Mouse (Mus musculus): ENCODE data around the gene Ltbp3. TPM values are rescaled to one million over a fixed set of nuclear protein-coding genes. Genes with fewer than 3 reads are reported as not detected.

The Ltbp3 gene
- polyA plus RNA-seq, 1 experiment from 2014 or later: 51.9 TPM

- H3K9ac ChIP-seq (replicated peaks; ENCODE audit: low read depth): no peak overlapping the region
- 85% methylated on average over 7 of the region's 7 CpGs for WGBS
- no peaks in the 10 kb centered on the region for H3K27me3 ChIP-seq (replicated peaks; ENCODE audit: insufficient read depth, low read length)
- ATAC-seq: no peak
- H3K4me3 ChIP-seq (ENCODE audit: low read depth, low read length): no peak overlapping the region
- peaks cover 27% of the 10 kb centered on the region for H3K4me1 ChIP-seq (ENCODE audit: insufficient read depth, low read depth, low read length)
- no peaks in the 10 kb centered on the region for H3K9me3 ChIP-seq (ENCODE audit: low read length)
- no peak overlapping the region for H3K27ac ChIP-seq (ENCODE audit: low read length)
- no peak for DNase-seq (ENCODE audit: low spot score)
- TF ChIP-seq CTCF (IDR thresholded peaks at IDR 0.05) (no peak), EP300 (IDR thresholded peaks at IDR 0.05) (no peak)
- H3K4me2 ChIP-seq (replicated peaks; ENCODE audit: low read depth, low read length): no peak overlapping the region
- H3K36me3 ChIP-seq (ENCODE audit: insufficient read depth, low read length): peaks cover 20% of the 10 kb centered on the region; the same call in 1 of the 2 replicates
These were observed 17.8 kb upstream of the Ltbp3 start for GRCm38 (mm10) chr19:5722848-5723425.

DNA sequence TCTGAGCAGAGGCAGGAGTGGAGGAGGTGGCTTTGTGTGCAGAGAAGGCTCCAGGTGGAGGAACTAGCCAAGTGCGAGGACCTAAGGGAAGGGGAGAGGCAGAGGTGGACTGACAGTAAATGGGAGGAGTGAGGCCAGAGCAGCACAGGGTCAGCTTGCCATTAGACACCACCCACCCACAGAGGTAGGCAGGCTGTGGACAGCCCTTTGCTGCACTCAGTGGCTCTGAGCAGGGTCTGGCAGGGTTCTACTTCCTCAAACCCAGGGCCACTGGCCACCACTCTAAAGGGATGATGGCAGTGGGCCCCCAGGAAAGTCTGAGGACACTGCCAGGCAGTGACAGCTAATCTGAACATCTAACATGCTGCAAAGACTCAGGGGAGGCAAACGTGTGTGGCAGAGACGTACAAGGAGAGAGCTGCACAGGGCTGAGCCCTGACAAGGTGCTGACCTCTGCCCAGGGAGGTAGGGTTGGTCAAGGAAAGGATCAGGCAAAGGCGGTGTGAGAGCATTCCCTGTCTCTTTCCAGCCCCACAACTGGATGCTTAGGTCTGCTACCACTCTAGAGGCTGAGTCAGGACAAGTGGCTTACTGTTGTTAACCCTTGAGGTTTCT is 16.7 kb upstream of the Ltbp3 start:
- H3K4me1 ChIP-seq (ENCODE audit: insufficient read depth, low read depth, low read length): peaks cover 36% of the 10 kb centered on the region

DNA sequence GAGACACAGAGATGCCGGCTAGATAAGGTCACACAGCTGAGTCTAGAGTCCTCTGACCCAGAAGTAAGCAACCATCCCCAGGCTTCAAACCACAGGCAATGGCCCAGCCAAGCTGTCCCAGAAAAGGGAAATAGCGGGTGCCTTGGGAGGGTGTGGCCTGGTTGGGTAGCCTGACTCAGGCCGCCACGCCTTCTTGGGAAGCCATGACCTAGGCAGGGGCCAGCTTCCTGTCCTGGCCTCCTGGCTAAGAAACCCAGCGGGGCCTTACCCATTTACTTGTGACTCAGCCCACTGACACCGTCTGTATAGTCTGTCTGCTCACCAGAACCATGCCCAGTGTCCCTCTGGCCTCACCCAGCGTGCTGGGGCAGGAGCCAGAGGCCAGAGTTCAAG is 16.2 kb upstream of the Ltbp3 start:
- peak overlapping the region; percentile 84 for H3K27ac ChIP-seq (ENCODE audit: low read length)
- ATAC-seq: peak; percentile 62
- H3K4me1 ChIP-seq (ENCODE audit: insufficient read depth, low read depth, low read length): peaks cover 36% of the 10 kb centered on the region
- TF ChIP-seq CTCF (IDR thresholded peaks at IDR 0.05): no peak
- TF ChIP-seq EP300 (IDR thresholded peaks at IDR 0.05): no peak
- peak overlapping the region; percentile 66 for H3K9ac ChIP-seq (replicated peaks; ENCODE audit: low read depth)
- no peaks in the 10 kb centered on the region for H3K9me3 ChIP-seq (ENCODE audit: low read length)
- H3K4me3 ChIP-seq (ENCODE audit: low read depth, low read length): peak overlapping the region; percentile 56
- no peaks in the 10 kb centered on the region for H3K27me3 ChIP-seq (replicated peaks; ENCODE audit: insufficient read depth, low read length)
- DNase-seq (ENCODE audit: low spot score): peak; percentile 88
- WGBS: 36% methylated on average over 7 of the region's 7 CpGs
- H3K36me3 ChIP-seq (ENCODE audit: insufficient read depth, low read length): peaks cover 16% of the 10 kb centered on the region; the same call in 1 of the 2 replicates
- H3K4me2 ChIP-seq (replicated peaks; ENCODE audit: low read depth, low read length): peak overlapping the region; percentile 71

More for the DNA sequence above, 16.7 kb upstream of the Ltbp3 start:
- Histone ChIP-seq H3K9ac (replicated peaks; ENCODE audit: low read depth) (0 out of 2 replicates have a peak overlapping the region, but pooled peaks have one; percentile 1), H3K4me2 (replicated peaks; ENCODE audit: low read depth, low read length) (peak overlapping the region; percentile 71), H3K36me3 (ENCODE audit: insufficient read depth, low read length) (peaks cover 20% of the 10 kb centered on the region; the same call in 1 of the 2 replicates), H3K9me3 (ENCODE audit: low read length) (no peaks in the 10 kb centered on the region), H3K27ac (ENCODE audit: low read length) (peak overlapping the region; percentile 64; the same call in 1 of the 2 replicates), H3K27me3 (replicated peaks; ENCODE audit: insufficient read depth, low read length) (no peaks in the 10 kb centered on the region), H3K4me3 (ENCODE audit: low read depth, low read length) (peak overlapping the region; percentile 56)
- no peak for TF ChIP-seq EP300 (IDR thresholded peaks at IDR 0.05)
- TF ChIP-seq CTCF (IDR thresholded peaks at IDR 0.05): no peak
- 54% methylated on average over 4 of the region's 4 CpGs for WGBS
- DNase-seq (ENCODE audit: low spot score) (no peak), ATAC-seq (no peak)

GRCm38 (mm10) chr19:5725029-5725707 is 15.5 kb upstream of the Ltbp3 start:
- Histone ChIP-seq H3K36me3 (ENCODE audit: insufficient read depth, low read length) (peaks cover 13% of the 10 kb centered on the region; the same call in 1 of the 2 replicates), H3K4me3 (ENCODE audit: low read depth, low read length) (peak overlapping the region; percentile 56), H3K9me3 (ENCODE audit: low read length) (no peaks in the 10 kb centered on the region), H3K4me1 (ENCODE audit: insufficient read depth, low read depth, low read length) (peaks cover 39% of the 10 kb centered on the region), H3K4me2 (replicated peaks; ENCODE audit: low read depth, low read length) (peak overlapping the region; percentile 71), H3K27me3 (replicated peaks; ENCODE audit: insufficient read depth, low read length) (no peaks in the 10 kb centered on the region), H3K9ac (replicated peaks; ENCODE audit: low read depth) (peak overlapping the region; percentile 66), H3K27ac (ENCODE audit: low read length) (peak overlapping the region; percentile 84)
- ATAC-seq: 0 out of 2 replicates have a peak, but pooled peaks have one; percentile 14
- 52% methylated on average over 12 of the region's 12 CpGs for WGBS
- DNase-seq (ENCODE audit: low spot score): peak; percentile 53
- TF ChIP-seq EP300 (IDR thresholded peaks at IDR 0.05): no peak

GRCm38 (mm10) chr19:5725767-5726515 is 14.8 kb upstream of the Ltbp3 start, which contains the start of gene Ehbp1l1:
TSS of gene Ehbp1l1 (minus strand) at chr19:5726317.
- H3K9ac ChIP-seq (replicated peaks; ENCODE audit: low read depth): peak within 1 kb of the TSS; percentile 66
- peak; percentile 56 for ATAC-seq
- peak within 1 kb of the TSS; percentile 84 for H3K27ac ChIP-seq (ENCODE audit: low read length)
- no peaks in the 10 kb centered on the region for H3K9me3 ChIP-seq (ENCODE audit: low read length)
- DNase-seq (ENCODE audit: low spot score): peak; percentile 84
- peaks cover 5% of the 10 kb centered on the region; the same call in 1 of the 2 replicates for H3K36me3 ChIP-seq (ENCODE audit: insufficient read depth, low read length)
- H3K4me1 ChIP-seq (ENCODE audit: insufficient read depth, low read depth, low read length): peaks cover 40% of the 10 kb centered on the region
- H3K4me3 ChIP-seq (ENCODE audit: low read depth, low read length): peak within 1 kb of the TSS; percentile 92
- no peaks in the 10 kb centered on the region for H3K27me3 ChIP-seq (replicated peaks; ENCODE audit: insufficient read depth, low read length)
- WGBS: 6% methylated on average over 47 of the region's 49 CpGs
- TF ChIP-seq EP300 (IDR thresholded peaks at IDR 0.05) (no peak), CTCF (IDR thresholded peaks at IDR 0.05) (peak; percentile 21; the same call in 1 of the 2 replicates)
- peak within 1 kb of the TSS; percentile 90 for H3K4me2 ChIP-seq (replicated peaks; ENCODE audit: low read depth, low read length)

Data from lung, postnatal 0 days (tissue).